Mouse (Mus musculus) forebrain, embryonic 13.5 days (tissue): ENCODE data around the gene Pde4dip. TPM values are rescaled to one million over a fixed set of nuclear protein-coding genes. Genes with fewer than 3 reads are reported as not detected.

Experiments used
- ATAC-seq: fragments of 200-750 bp; cut with Nextera tagmentation; 2 replicates; pipeline ENCODE4 v1.8.0; 2017
- H3K27ac ChIP-seq: fragments of 300-500 bp; sonication (generic); 2 replicates; pipeline ENCODE4 v1.5.1; 2015; ENCODE audit warnings: inconsistent platforms, mild to moderate bottlenecking, moderate library complexity
- H3K27me3 ChIP-seq: fragments of 300-500 bp; sonication (generic); 2 replicates; pipeline ENCODE4 v1.6.1; 2015; ENCODE audit warnings: mild to moderate bottlenecking, inconsistent platforms
- H3K36me3 ChIP-seq: fragments of 300-500 bp; sonication (generic); 2 replicates; pipeline ENCODE4 v1.6.1; 2015; ENCODE audit warnings: mild to moderate bottlenecking, inconsistent platforms; ENCODE audit not compliant: poor library complexity, severe bottlenecking
- H3K4me1 ChIP-seq: fragments of 300-500 bp; sonication (generic); 2 replicates; pipeline ENCODE4 v1.6.1; 2015; ENCODE audit warnings: inconsistent platforms
- H3K4me2 ChIP-seq: fragments of 300-500 bp; sonication (generic); 2 replicates; pipeline ENCODE4 v1.6.1; 2015; ENCODE audit warnings: inconsistent platforms, mild to moderate bottlenecking, moderate library complexity
- H3K4me3 ChIP-seq: fragments of 300-500 bp; sonication (generic); 2 replicates; pipeline ENCODE4 v1.5.1; 2015; ENCODE audit warnings: mild to moderate bottlenecking, inconsistent platforms
- H3K9ac ChIP-seq: fragments of 300-500 bp; sonication (generic); 2 replicates; pipeline ENCODE4 v1.6.1; 2015; ENCODE audit warnings: mild to moderate bottlenecking, inconsistent platforms
- H3K9me3 ChIP-seq: fragments of 300-500 bp; sonication (generic); replicated peaks from 2 replicates; pipeline ENCODE4 v1.6.1; 2016; ENCODE audit warnings: inconsistent platforms
- WGBS: fragments of 180-500 bp; shearing (Covaris S2); methylation state at CpG from one replicate; pipeline ENCODE4 v1.1.7; 2015; 5-methylcytosine and 5-hydroxymethylcytosine counted together
- polyA plus RNA-seq: library from polyadenylated mRNA; unstranded; fragments of >200 nt; fragmentation: Nextera tagmentation; extraction: Ambion mirVana; gene quantifications from 2 replicates; pipeline ENCODE4 v1.2.1, GENCODE M21; 2015

Gene Pde4dip
- polyA plus RNA-seq, 1 experiment from 2014 or later, result 37.3 TPM

DNA sequence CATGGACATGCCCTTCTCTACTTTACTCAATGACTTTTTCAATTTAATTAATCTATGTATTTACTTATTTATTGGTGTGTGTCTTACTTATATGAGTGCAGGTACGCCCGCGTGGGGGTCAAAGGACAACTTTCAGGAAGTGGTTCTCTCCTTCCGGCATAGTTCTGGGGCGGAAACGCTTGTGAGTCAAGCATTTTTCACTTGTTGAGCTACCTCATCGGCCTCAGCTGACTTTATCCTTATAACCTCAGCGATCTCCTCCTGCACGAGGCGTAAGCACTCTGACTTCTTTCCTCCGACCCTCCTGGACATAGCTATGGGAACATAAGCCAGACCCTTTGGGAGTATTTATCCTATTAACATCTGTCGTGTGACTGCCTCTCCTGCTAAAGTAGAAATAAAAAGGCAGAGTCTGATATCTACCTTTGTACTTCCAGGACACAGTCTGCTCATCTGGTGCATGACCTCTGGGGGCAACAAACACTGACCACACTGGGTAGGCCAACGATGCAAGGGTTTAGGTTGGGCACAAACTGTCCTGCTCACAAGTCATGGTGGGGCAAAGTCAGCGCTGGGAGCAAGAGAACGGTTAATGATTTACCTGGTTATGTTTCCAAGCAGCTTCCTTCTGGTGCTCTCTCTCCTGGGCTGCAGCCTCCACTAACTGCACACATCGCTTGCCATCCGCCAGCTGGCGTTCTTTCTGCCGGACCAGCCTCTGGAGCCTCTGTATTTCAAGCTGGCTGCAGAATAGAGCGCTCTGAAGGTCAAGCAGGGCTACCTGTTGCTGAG lies 132.0 kb downstream of the Pde4dip start:
- no peak overlapping the region for H3K9ac ChIP-seq
- no peak overlapping the region for H3K4me2 ChIP-seq
- H3K36me3 ChIP-seq, result peaks cover 70% of the 10 kb centered on the region
- no peaks in the 10 kb centered on the region for H3K4me1 ChIP-seq
- H3K27me3 ChIP-seq, result no peaks in the 10 kb centered on the region
- H3K9me3 ChIP-seq, result no peaks in the 10 kb centered on the region
- 95% methylated on average over 20 of the region's 20 CpGs for WGBS
- ATAC-seq, result no peak
- H3K4me3 ChIP-seq, result no peak overlapping the region
- no peak overlapping the region for H3K27ac ChIP-seq

GRCm38 (mm10) chr3:97755411-97755810 lies 133.1 kb downstream of the Pde4dip start:
- no peaks in the 10 kb centered on the region for H3K27me3 ChIP-seq
- no peaks in the 10 kb centered on the region for H3K9me3 ChIP-seq
- no peaks in the 10 kb centered on the region for H3K4me1 ChIP-seq
- no peak overlapping the region for H3K4me3 ChIP-seq
- no peak overlapping the region for H3K27ac ChIP-seq
- no peak overlapping the region for H3K9ac ChIP-seq
- no peak for ATAC-seq
- no peak overlapping the region for H3K4me2 ChIP-seq
- 95% methylated on average over 14 of the region's 14 CpGs for WGBS
- H3K36me3 ChIP-seq, result peaks cover 75% of the 10 kb centered on the region

DNA sequence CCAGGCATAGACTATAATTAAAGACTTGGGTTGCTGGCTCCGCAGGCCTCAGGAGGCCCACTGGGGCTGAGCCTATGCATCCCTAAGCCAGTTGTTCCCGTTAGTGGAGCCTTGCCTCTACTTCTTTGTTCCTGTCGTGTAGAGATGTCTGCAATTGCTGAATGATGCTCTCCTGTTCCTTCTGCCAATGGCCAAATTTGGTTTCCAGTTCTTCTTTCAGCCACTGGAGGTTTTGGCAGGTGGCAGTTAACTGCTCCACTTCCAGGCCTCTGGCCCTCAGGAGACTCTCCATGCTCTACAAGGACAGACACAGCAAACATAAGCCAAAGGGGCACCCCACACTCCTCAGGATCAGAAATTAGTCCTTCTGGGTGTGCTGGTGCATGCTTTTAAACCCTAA lies 135.6 kb downstream of the Pde4dip start:
- H3K9ac ChIP-seq, result no peak overlapping the region
- 65% methylated on average over 3 of the region's 3 CpGs for WGBS
- no peak overlapping the region for H3K4me3 ChIP-seq
- no peaks in the 10 kb centered on the region for H3K27me3 ChIP-seq
- H3K4me2 ChIP-seq, result no peak overlapping the region
- ATAC-seq, result no peak
- H3K4me1 ChIP-seq, result no peaks in the 10 kb centered on the region
- H3K36me3 ChIP-seq, result peaks cover 94% of the 10 kb centered on the region
- H3K9me3 ChIP-seq, result no peaks in the 10 kb centered on the region
- no peak overlapping the region for H3K27ac ChIP-seq

- H3K27me3 ChIP-seq, result no peaks in the 10 kb centered on the region
- no peak for ATAC-seq
- H3K27ac ChIP-seq, result no peak overlapping the region
- peaks cover 94% of the 10 kb centered on the region for H3K36me3 ChIP-seq
- no peak overlapping the region for H3K9ac ChIP-seq
- no peak overlapping the region for H3K4me2 ChIP-seq
- H3K4me1 ChIP-seq, result no peaks in the 10 kb centered on the region
- no peak overlapping the region for H3K4me3 ChIP-seq
- 96% methylated on average over 21 of the region's 21 CpGs for WGBS
- H3K9me3 ChIP-seq, result no peaks in the 10 kb centered on the region
Observed at GRCm38 (mm10) chr3:97751566-97751965, 136.9 kb downstream of the Pde4dip start.

- WGBS, result 93% methylated on average over 10 of the region's 10 CpGs
- H3K4me2 ChIP-seq, result no peak overlapping the region
- ATAC-seq, result no peak
Observed at GRCm38 (mm10) chr3:97748789-97749188, 139.7 kb downstream of the Pde4dip start.

DNA sequence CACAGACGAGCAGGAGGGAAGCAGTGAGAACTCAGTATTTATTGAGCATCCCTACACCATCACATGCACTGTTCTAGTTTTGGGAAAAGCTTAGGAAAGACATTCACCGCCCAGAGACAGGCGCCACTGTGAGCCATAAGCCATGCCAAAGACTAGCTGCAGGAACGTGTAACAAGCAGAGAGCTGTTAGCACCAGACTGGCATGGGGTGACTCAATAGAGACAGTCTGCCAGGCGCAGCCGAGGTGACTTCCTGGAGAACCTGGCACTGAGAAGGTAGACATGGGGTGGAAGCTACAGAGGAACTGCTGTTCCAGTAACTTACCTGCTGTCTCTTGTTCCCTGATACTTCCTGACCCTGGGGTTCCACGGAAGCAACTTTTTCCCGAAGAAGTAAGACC lies 145.7 kb downstream of the Pde4dip start:
- peaks cover 95% of the 10 kb centered on the region for H3K36me3 ChIP-seq
- H3K9me3 ChIP-seq, result no peaks in the 10 kb centered on the region
- H3K27ac ChIP-seq, result no peak overlapping the region
- H3K9ac ChIP-seq, result no peak overlapping the region
- no peak for ATAC-seq
- H3K4me2 ChIP-seq, result no peak overlapping the region
- no peak overlapping the region for H3K4me3 ChIP-seq
- H3K4me1 ChIP-seq, result no peaks in the 10 kb centered on the region
- 94% methylated on average over 8 of the region's 8 CpGs for WGBS
- H3K27me3 ChIP-seq, result no peaks in the 10 kb centered on the region

More at GRCm38 (mm10) chr3:97748789-97749188, 139.7 kb downstream of the Pde4dip start:
- Histone ChIP-seq H3K9me3 (no peaks in the 10 kb centered on the region), H3K36me3 (peaks cover 96% of the 10 kb centered on the region), H3K4me3 (no peak overlapping the region), H3K9ac (no peak overlapping the region), H3K4me1 (no peaks in the 10 kb centered on the region), H3K27ac (no peak overlapping the region), H3K27me3 (no peaks in the 10 kb centered on the region)

DNA sequence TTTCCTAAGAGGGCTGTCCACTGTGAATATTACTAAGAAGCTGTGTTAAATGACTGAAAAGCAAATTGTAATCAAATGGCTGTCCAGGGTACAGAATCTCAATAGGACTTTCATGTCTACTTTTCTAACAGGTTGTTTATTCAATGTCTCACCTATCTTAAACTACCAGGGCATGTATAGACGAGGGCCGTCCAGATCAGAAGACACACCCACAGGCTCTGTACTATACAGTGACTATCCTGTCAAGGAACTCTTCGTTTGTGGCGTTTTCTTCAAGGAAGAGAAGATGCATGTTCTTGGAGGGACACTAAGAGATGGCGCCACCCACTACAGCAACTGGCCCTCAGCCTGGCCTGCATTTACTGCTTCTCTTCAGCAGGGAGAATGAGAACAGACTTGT lies 152.9 kb downstream of the Pde4dip start:
- H3K9ac ChIP-seq, result no peak overlapping the region
- no peaks in the 10 kb centered on the region for H3K9me3 ChIP-seq
- H3K4me3 ChIP-seq, result no peak overlapping the region
- H3K4me1 ChIP-seq, result no peaks in the 10 kb centered on the region
- H3K27me3 ChIP-seq, result no peaks in the 10 kb centered on the region
- H3K4me2 ChIP-seq, result no peak overlapping the region
- no peak for ATAC-seq
- H3K27ac ChIP-seq, result no peak overlapping the region
- 91% methylated on average over 5 of the region's 5 CpGs for WGBS
- peaks cover 33% of the 10 kb centered on the region for H3K36me3 ChIP-seq

DNA sequence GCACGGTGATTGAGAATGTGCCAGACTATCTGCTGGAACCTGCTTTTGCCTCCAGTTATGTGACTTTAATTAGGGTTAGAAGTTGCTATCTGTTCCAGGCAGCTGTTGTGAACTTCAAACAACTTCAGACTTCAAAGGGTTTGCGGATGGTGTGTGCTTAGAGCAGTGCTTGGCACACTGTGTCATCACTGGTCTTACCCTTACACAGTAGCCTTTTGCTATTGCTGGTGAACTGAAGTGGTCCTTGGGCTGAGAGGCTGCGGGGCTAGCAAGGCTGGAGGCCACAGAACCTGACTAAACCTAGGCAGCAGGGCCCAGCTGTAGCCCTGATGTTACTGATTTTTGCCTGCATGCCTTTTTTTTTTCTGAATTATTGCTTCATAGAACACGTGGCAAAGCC lies 154.2 kb downstream of the Pde4dip start:
- H3K27me3 ChIP-seq, result no peaks in the 10 kb centered on the region
- no peak overlapping the region for H3K4me2 ChIP-seq
- no peaks in the 10 kb centered on the region for H3K9me3 ChIP-seq
- no peak overlapping the region for H3K27ac ChIP-seq
- ATAC-seq, result no peak
- H3K9ac ChIP-seq, result no peak overlapping the region
- H3K4me3 ChIP-seq, result no peak overlapping the region
- 70% methylated on average over 4 of the region's 4 CpGs for WGBS
- no peaks in the 10 kb centered on the region for H3K4me1 ChIP-seq
- peaks cover 20% of the 10 kb centered on the region; the same call in 1 of the 2 replicates for H3K36me3 ChIP-seq

DNA sequence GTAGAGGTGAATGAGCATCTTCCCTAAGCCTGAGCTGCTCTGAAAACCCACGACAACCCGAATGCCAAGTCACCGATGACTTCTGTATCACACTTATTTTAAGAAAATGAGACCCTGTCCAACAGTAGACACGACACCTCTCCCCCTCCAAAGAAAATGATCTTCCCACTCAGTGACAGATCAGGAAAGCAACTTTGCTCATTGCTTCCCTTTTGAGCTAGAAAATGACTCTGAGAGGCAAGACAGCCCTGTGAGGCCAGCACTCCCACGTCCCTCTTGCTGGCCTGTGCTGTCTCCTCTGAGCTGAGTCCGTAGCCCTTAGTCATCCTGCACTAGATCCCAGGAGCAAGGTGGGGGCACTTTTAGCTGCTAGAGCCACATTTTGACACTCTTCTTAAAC lies 155.9 kb downstream of the Pde4dip start:
- Histone ChIP-seq H3K4me2 (no peak overlapping the region), H3K27ac (no peak overlapping the region), H3K4me3 (no peak overlapping the region), H3K4me1 (no peaks in the 10 kb centered on the region), H3K9ac (no peak overlapping the region), H3K9me3 (no peaks in the 10 kb centered on the region), H3K27me3 (no peaks in the 10 kb centered on the region), H3K36me3 (peaks cover 8% of the 10 kb centered on the region; the same call in 1 of the 2 replicates)
- ATAC-seq, result no peak
- WGBS, result 90% methylated on average over 6 of the region's 6 CpGs

DNA sequence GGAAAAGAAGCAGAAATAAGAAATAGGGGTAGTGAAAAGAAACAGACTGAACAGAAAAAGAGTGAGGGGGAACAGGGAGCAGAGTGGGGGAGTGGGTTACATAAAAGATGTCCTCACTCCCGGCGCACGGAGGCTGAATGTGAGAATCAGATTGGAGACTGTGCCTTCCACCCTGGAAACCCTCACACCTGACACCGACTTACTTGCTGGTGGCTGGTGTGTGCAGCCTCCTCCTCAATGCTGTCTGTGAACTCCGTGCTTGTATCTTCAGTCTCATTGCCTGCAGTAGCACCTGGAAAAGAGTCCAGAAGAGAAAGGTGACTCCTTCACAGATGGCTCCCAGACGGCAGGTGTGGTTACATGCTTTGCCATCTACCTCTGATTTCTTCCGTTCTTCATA lies 157.9 kb downstream of the Pde4dip start:
- ATAC-seq, result no peak
- no peak overlapping the region for H3K9ac ChIP-seq
- H3K9me3 ChIP-seq, result no peaks in the 10 kb centered on the region
- H3K27me3 ChIP-seq, result no peaks in the 10 kb centered on the region
- no peak overlapping the region for H3K4me2 ChIP-seq
- no peak overlapping the region for H3K4me3 ChIP-seq
- no peaks in the 10 kb centered on the region for H3K4me1 ChIP-seq
- H3K27ac ChIP-seq, result no peak overlapping the region
- 80% methylated on average over 7 of the region's 7 CpGs for WGBS
- no peaks in the 10 kb centered on the region for H3K36me3 ChIP-seq

- Histone ChIP-seq H3K9ac (no peak overlapping the region), H3K4me3 (no peak overlapping the region), H3K27me3 (no peaks in the 10 kb centered on the region), H3K36me3 (no peaks in the 10 kb centered on the region), H3K4me2 (no peak overlapping the region), H3K4me1 (no peaks in the 10 kb centered on the region), H3K27ac (no peak overlapping the region), H3K9me3 (no peaks in the 10 kb centered on the region)
- ATAC-seq, result no peak
- WGBS, result 54% methylated on average over 3 of the region's 3 CpGs
Observed at GRCm38 (mm10) chr3:97730131-97730530, 158.4 kb downstream of the Pde4dip start.

DNA sequence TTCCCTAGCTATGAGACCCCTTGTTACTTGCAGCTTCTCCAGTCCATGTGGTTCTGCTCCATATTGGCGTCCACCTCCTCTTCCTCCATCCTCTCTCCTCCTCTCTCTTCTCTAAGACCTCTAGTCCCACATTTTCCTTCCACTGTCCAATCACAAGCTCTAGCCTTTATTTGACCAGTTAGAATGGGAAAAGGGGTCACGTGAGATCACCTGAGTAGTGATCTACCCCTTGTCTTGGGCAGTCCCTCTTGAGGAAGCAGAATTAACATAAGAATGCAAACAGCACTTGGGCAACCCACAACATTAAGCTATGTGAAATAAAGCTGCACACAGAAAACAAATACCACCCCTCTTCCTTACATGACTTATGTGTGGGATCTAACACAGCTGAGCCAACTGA lies 160.7 kb downstream of the Pde4dip start:
- no peaks in the 10 kb centered on the region for H3K27me3 ChIP-seq
- no peaks in the 10 kb centered on the region for H3K4me1 ChIP-seq
- H3K27ac ChIP-seq, result no peak overlapping the region
- 78% methylated on average over 2 of the region's 2 CpGs for WGBS
- peaks cover 3% of the 10 kb centered on the region; the same call in 1 of the 2 replicates for H3K9me3 ChIP-seq
- H3K4me3 ChIP-seq, result no peak overlapping the region
- no peak overlapping the region for H3K4me2 ChIP-seq
- no peaks in the 10 kb centered on the region for H3K36me3 ChIP-seq
- ATAC-seq, result no peak
- H3K9ac ChIP-seq, result no peak overlapping the region

DNA sequence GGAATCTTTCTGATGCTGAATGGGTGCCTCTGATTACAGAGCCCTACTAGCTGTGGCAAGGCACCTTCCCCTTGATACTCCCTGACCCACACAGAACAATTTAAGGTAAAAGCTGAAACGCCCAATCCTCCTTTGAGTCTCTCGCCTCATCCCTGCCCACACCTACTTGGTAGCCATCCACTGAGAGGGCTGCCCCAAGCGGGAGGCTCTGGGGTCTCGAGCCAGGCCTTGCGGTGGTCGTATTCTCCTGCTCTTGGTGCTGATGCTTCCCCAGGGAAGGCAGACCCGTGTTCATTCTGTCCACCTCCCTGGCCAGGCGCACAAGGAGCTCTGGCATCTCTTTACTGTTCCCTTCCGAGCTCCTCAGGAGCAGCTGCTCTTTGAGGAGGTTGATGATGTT lies 169.4 kb downstream of the Pde4dip start:
- Histone ChIP-seq H3K27ac (no peak overlapping the region), H3K4me3 (no peak overlapping the region), H3K4me2 (no peak overlapping the region), H3K4me1 (no peaks in the 10 kb centered on the region), H3K36me3 (no peaks in the 10 kb centered on the region), H3K9me3 (peaks cover 6% of the 10 kb centered on the region; the same call in 1 of the 2 replicates), H3K27me3 (no peaks in the 10 kb centered on the region), H3K9ac (no peak overlapping the region)
- no peak for ATAC-seq
- WGBS, result 87% methylated on average over 9 of the region's 9 CpGs
